Mouse (Mus musculus) ES-E14 (cell line): ENCODE results near the gene Npcd. TPM values are rescaled to one million over a fixed set of nuclear protein-coding genes. Genes with fewer than 3 reads are reported as not detected.

Source experiments
- DNase-seq: peaks from one replicate; pipeline ENCODE4 v3.0.0-alpha.2; 2013; ENCODE audit warnings: low read depth, low spot score
- H3K27ac ChIP-seq: 2 replicates; pipeline ENCODE4 v1.5.1; 2012; ENCODE audit warnings: low read depth, mild to moderate bottlenecking, low read length, moderate library complexity, mixed read lengths; ENCODE audit not compliant: poor library complexity, insufficient read depth, severe bottlenecking
- H3K36me3 ChIP-seq: 2 replicates; pipeline ENCODE4 v1.6.1; 2012; ENCODE audit warnings: mild to moderate bottlenecking, low read length, moderate library complexity, mixed read lengths; ENCODE audit not compliant: control insufficient read depth, poor library complexity, insufficient read depth, severe bottlenecking
- H3K4me1 ChIP-seq, 2 experiments: fragments of 150-350 bp in 1 of 2; sonication (generic) in 1 of 2; 2 replicates each; pipeline ENCODE4 v1.6.1; 2012; ENCODE audit warnings: low read length in 2 of 2, mild to moderate bottlenecking in 1 of 2, mixed read lengths in 1 of 2; ENCODE audit not compliant: control insufficient read depth in 2 of 2, insufficient read depth in 2 of 2, poor library complexity in 1 of 2
- H3K4me3 ChIP-seq, 2 experiments: fragments of 150-350 bp in 1 of 2; sonication (generic) in 1 of 2; 2 replicates each; pipeline ENCODE4 v1.5.1; 2012; ENCODE audit warnings: low read length in 2 of 2, low read depth in 1 of 2, mild to moderate bottlenecking in 1 of 2, mixed read lengths in 1 of 2; ENCODE audit not compliant: insufficient read depth in 1 of 2, poor library complexity in 1 of 2, severe bottlenecking in 1 of 2
- H3K9ac ChIP-seq: 2 replicates; pipeline ENCODE4 v1.6.1; 2012; ENCODE audit warnings: low read depth, mild to moderate bottlenecking, low read length, mixed read lengths; ENCODE audit not compliant: poor library complexity, insufficient read depth, severe bottlenecking
- H3K9me3 ChIP-seq: fragments of 150-350 bp; sonication (generic); 2 replicates; pipeline ENCODE4 v1.6.1; 2012; ENCODE audit warnings: low read depth, mild to moderate bottlenecking, low read length; ENCODE audit not compliant: control insufficient read depth, insufficient read depth
- CHD2 ChIP-seq: IDR thresholded peaks from 2 replicates; pipeline ENCODE4 v1.6.1; 2014; ENCODE audit warnings: mild to moderate bottlenecking, low read depth, low read length, inconsistent platforms
- HCFC1 ChIP-seq: IDR thresholded peaks from 2 replicates; pipeline ENCODE4 v1.6.1; 2012; ENCODE audit warnings: low read length, inconsistent platforms, borderline replicate concordance; ENCODE audit not compliant: insufficient read depth
- MAFK ChIP-seq: IDR thresholded peaks from 2 replicates; pipeline ENCODE4 v1.6.1; 2014; ENCODE audit warnings: mild to moderate bottlenecking, low read depth, low read length, inconsistent platforms; ENCODE audit not compliant: insufficient read depth
- ZC3H11A ChIP-seq: IDR thresholded peaks from 2 replicates; pipeline ENCODE4 v1.6.1; 2012; ENCODE audit warnings: low read depth, mild to moderate bottlenecking, inconsistent platforms, low read length, borderline replicate concordance
- ZNF384 ChIP-seq: IDR thresholded peaks from 2 replicates; pipeline ENCODE4 v1.6.1; 2012; ENCODE audit warnings: low read depth, low read length, inconsistent platforms
- in situ Hi-C, 2 experiments: fragments of 600-800 bp; cut with MboI; formaldehyde crosslinking; loops; one replicate each; pipeline ENCODE4 v1.15.1; 2025; ENCODE audit warnings: low sequenced_read_pairs in 2 of 2, inconsistent platforms in 1 of 2; ENCODE audit not compliant: unreplicated experiment in 2 of 2
- total RNA-seq: library from RNA; depleted of rRNA; stranded (reverse); fragments of 300-350 nt; gene quantifications from 2 replicates; pipeline ENCODE4 v1.2.3, GENCODE M21; 2012

The Npcd gene
- total RNA-seq, 1 experiment, result 3.4 TPM

GRCm38 (mm10) chr15:79775662-79776061, 58.4 kb downstream of the Npcd start:
- Histone ChIP-seq H3K27ac (no peak overlapping the region), H3K9ac (no peak overlapping the region), H3K36me3 (no peaks in the 10 kb centered on the region), H3K4me3 (no peak overlapping the region), H3K9me3 (no peaks in the 10 kb centered on the region), H3K4me1 (peaks cover 5 to 7% of the 10 kb centered on the region in 2 experiments; a peak in 2 of 4 replicates)
- TF ChIP-seq ZNF384 (no peak), MAFK (no peak), CHD2 (no peak), ZC3H11A (no peak), HCFC1 (no peak)
- in situ Hi-C loops, result no loop called here
- DNase-seq, result no peak

- peak; percentile 74; the same call in 1 of the 2 replicates for TF ChIP-seq CHD2
- TF ChIP-seq HCFC1, result peak; percentile 35; the same call in 1 of the 2 replicates
- TF ChIP-seq ZNF384, result no peak
- H3K4me1 ChIP-seq, result peaks cover 5 to 10% of the 10 kb centered on the region in 2 experiments; a peak in 3 of 4 replicates
- in situ Hi-C loops, result loop anchor here in 1 of 2 experiments (25.0 kb wide), 1 partner anchor 288 kb away; no protein-coding TSS in a partner anchor
- H3K9me3 ChIP-seq, result no peaks in the 10 kb centered on the region
- H3K9ac ChIP-seq, result peak overlapping the region; percentile 81
- no peaks in the 10 kb centered on the region for H3K36me3 ChIP-seq
- H3K4me3 ChIP-seq, result peak overlapping the region; percentile 82 to 92
- peak; percentile 97 for DNase-seq
- peak overlapping the region; percentile 26; the same call in 1 of the 2 replicates for H3K27ac ChIP-seq
These were observed 59.7 kb downstream of the Npcd start for GRCm38 (mm10) chr15:79774117-79775027.

GRCm38 (mm10) chr15:79770629-79771240, 63.3 kb downstream of the Npcd start:
- Histone ChIP-seq H3K9me3 (no peaks in the 10 kb centered on the region), H3K4me3 (no peak overlapping the region), H3K27ac (no peak overlapping the region), H3K36me3 (no peaks in the 10 kb centered on the region), H3K4me1 (peaks cover 7 to 10% of the 10 kb centered on the region in 2 experiments; a peak in 3 of 4 replicates), H3K9ac (no peak overlapping the region)
- in situ Hi-C loops, result loop anchor here in 1 of 2 experiments (25.0 kb wide), 1 partner anchor 292 kb away; no protein-coding TSS in a partner anchor
- TF ChIP-seq HCFC1, result no peak
- TF ChIP-seq ZNF384, result no peak
- TF ChIP-seq CHD2, result no peak
- no peak for TF ChIP-seq MAFK
- no peak for TF ChIP-seq ZC3H11A
- no peak for DNase-seq

- in situ Hi-C loops, result loop anchor here in 1 of 2 experiments (25.0 kb wide), 1 partner anchor 294 kb away; no protein-coding TSS in a partner anchor
- no peak overlapping the region for H3K4me3 ChIP-seq
- no peak for TF ChIP-seq ZNF384
- TF ChIP-seq CHD2, result no peak
- TF ChIP-seq ZC3H11A, result no peak
- no peak for TF ChIP-seq MAFK
- TF ChIP-seq HCFC1, result no peak
- no peak for DNase-seq
- H3K4me1 ChIP-seq, result peaks cover 3% of the 10 kb centered on the region in 2 experiments; a peak in 2 of 4 replicates
- no peaks in the 10 kb centered on the region for H3K9me3 ChIP-seq
- H3K36me3 ChIP-seq, result no peaks in the 10 kb centered on the region
- no peak overlapping the region for H3K9ac ChIP-seq
- no peak overlapping the region for H3K27ac ChIP-seq
These were observed 65.7 kb downstream of the Npcd start for GRCm38 (mm10) chr15:79768302-79768701.
